Mouse (Mus musculus) mouse embryonic stem cell (cell line): Measurements from ENCODE around the gene Grrp1.

Experiments used
- in situ Hi-C, 2 experiments: fragments of 300-500 bp; cut with MboI; formaldehyde crosslinking; loops; 1 replicate in 1 of 2; 3 replicates in 1 of 2; pipeline ENCODE4 v1.14.3; 2019 to 2020; ENCODE audit warnings: low sequenced_read_pairs in 2 of 2, low pct_unique_long_range_greater_than_20kb in 1 of 2, mixed read lengths in 1 of 2; ENCODE audit not compliant: unreplicated experiment in 1 of 2

The Grrp1 gene

GRCm38 (mm10) chr4:134250930-134251240, 3.0 kb downstream of the Grrp1 start:
- in situ Hi-C loops: no loop called here

DNA sequence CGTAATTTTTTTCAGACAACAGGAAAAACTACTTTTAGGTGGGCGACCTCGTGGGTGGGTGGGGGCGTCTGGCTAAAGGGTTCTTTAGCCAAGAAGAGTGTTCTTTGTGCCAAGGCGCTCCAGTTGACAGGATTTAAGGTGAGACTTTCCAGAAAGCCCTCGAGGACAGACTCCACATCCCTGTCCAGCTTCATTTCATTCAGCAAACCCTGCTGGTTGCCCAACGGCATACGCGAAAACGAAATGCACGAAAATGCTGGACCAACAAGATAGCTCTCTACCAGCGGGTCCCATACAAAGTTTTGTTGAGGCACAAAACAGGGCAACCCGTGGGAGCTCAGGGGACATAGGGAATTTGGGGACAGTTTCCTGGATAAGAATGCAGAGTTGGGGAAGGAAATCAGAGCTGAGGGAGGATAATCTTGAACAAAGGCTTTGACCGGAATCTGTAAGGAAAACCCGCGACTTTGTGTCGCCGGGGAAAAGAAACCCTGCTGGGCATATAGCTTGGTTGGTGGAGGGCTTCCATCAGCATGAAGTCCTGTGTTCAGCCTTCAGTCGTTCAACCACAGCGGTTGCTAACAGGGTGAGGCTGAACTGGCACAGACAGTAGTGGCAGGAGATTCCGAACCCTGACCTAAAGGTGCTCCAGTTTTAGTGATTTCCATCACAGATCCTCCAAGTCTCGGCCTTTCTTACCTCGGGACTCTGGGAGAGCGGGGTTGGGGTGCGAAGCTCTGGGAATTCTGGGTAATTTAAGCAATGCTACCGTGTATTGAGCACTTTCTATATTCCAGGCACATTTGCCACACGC, 3.6 kb downstream of the Grrp1 start:
- in situ Hi-C loops: no loop called here

- in situ Hi-C loops: no loop called here
These were observed 4.3 kb downstream of the Grrp1 start for GRCm38 (mm10) chr4:134249651-134250050.

DNA sequence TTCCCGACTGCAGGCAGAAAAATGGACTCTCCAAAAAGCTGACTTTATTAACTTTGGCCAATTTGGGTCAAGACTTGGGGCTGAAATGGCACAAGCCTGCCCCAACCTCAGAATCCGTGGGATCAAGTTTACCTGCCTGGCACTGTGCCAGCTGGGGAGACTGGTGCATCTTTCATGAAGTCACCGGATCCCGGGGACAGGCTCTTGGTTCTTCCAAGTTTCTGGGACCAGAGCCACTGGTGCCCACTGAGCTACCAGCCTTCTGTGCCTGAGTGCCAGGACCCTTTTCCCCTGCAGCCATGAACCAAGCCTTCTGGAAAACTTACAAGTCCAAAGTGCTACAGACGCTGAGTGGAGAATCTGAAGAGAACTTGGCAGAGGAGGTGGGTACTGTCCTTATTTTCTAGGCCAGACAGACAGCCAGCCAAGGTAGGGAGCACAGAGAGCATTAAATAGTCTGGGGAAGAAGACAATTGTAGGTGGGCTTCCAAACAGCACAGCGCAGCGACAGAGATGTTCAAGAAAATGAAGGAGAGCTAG, 7.1 kb downstream of the Grrp1 start, which contains the start of gene Gm30191:
TSS of gene Gm30191 (plus strand) at position 217 of the 540 bp plus-strand sequence.
- in situ Hi-C loops: no loop called here

DNA sequence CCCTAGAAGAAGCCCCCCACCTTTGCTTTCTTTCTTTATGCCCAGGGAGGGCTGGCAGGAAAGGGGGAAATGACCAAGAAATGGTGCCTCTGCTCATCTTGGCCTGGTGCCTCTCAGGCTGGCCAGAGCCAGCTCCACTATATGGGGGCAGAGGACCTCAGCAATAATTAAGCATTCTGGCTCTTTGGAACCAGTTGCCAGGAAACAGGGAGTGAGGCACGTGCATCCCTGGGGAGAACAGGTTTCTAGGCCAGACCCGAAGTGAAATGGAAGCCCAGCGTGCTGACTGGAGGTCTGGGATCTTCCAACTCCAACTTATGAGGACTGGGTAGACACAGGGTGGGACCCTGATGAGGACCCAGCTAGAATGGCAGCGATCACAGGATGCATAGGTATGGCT, 7.7 kb downstream of the Grrp1 start:
- in situ Hi-C loops: no loop called here

- in situ Hi-C loops: no loop called here
These were observed 8.6 kb downstream of the Grrp1 start, which contains the start of gene Zfp593 for GRCm38 (mm10) chr4:134245148-134245843. Zfp593 (minus strand) TSS chr4:134245592.

- in situ Hi-C loops: no loop called here
These were observed 10.2 kb downstream of the Grrp1 start, which contains the start of gene E130218I03Rik for GRCm38 (mm10) chr4:134243516-134244250. E130218I03Rik (plus strand) TSS chr4:134243662.

DNA sequence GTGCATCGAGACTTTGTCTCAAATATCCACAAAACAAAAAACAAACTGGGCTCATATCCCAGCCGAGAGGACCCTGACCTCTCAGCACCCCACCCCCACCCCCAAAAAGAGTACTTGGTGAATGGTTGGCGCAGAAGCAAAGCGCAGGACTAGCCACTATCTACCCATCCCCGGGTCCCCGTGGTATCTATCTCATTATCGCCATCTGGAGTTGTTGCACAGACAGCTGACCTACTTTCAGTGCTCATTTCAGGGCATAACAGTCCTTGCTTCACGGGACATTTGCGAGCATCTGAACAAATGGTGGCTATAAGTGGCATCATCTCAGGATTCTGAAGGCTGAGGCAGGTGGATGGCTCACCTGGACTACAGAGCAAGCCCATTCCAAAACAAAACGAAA, 15.2 kb downstream of the Grrp1 start:
- in situ Hi-C loops: no loop called here

DNA sequence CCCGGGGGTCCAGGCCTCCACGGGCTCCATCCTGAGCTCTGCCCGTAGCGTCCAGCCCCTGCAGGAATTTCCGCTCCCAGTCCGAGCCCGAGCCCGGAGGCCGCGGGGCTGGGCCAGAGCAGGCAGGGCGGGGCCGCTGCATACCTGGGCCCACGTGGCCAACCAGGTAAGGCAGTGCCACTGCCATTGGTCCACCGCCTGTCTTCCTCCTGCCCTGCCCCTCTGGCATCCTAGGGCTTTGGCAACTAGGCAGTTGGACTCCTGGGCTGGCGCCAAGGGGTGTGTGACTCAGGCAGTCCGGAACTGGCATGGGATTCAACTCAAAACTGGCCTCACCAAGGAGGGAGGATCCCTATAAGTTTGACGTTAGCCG, 15.6 kb downstream of the Grrp1 start, which contains the start of gene Cnksr1:
TSS of gene Cnksr1 (minus strand) at position 121 of the 373 bp plus-strand sequence.
- in situ Hi-C loops: no loop called here

GRCm38 (mm10) chr4:134237582-134238278, 16.2 kb downstream of the Grrp1 start:
- in situ Hi-C loops: no loop called here

- in situ Hi-C loops: no loop called here
These were observed 19.0 kb downstream of the Grrp1 start for GRCm38 (mm10) chr4:134234876-134235275.

DNA sequence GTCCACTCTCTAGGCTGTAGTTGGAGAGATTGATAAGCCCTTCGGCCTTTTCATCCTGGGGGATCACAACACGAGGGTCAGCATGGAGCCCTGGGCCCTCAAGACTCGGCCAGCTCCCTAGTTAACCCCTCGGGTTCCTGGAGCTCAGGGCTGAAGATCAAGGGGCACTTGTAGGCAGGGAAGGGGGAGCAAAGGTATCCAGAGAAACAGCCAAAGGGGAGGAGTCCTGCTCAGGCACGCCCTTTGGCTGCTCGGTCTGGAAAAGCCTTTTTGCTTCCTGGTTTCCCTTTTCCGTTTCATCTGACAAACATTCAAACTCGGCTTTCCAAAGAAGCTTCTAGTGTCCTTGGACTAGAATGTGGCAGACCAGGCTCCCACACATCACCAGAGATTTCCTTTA, 23.5 kb downstream of the Grrp1 start:
- in situ Hi-C loops: no loop called here

DNA sequence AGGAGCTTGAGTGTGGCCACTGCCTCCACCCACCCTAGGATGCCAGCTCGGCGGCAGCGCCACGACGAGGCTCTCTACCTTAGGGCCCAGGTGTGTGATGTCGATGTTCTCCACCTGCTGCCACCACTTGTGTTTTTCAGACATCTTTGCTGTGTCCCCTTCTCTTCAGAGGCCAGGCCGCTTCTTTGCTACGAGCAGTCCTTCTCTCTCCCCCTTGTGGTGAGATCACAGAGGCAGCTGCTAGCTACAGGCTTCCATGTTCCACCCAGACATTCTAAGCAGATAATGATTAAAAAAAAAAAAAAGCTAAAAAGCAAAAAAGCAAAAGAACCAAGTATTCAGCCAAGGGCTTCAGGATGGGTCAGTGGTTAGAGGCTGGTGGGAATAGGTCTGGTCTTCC, 26.7 kb downstream of the Grrp1 start, which contains the start of gene Catsper4:
TSS of gene Catsper4 (minus strand) at position 190 of the 400 bp plus-strand sequence.
- in situ Hi-C loops: no loop called here

DNA sequence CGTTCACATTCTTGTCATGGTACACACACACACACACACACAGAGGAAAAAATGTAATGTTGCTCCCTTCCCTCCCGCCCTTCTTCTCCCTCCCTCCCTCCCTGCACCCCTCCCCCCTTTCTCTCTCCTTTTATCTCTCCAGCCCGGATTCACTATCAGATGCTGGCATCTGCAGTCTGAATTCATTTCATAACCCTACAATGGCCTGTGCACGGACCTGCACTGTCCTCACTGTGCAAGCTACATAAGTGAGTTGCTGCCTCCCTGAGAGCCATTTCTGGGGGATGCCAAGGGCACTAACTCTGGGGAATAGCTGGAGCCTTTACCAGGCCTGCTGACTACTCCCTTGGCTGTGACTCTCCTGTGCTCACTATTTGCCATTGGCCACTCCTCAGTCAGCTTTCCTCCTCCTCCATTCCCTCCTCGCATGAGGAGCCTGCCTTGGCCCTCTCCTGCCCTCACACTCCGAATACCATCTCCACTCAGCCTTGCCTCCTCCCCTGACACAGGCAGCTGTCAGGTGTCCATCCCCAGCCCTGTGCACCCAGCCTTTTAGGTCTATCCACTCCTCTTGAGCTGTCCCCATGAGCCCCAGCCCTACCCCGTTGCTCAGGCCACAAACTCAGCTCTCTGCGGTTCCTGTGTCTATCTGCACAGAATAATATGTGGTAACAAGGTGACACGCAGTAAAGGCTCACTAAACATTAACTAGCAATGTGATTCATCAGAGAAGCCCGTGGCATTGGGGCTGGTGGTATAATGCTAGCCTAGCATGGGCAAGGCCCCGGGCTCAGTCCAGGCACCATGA, 30.9 kb downstream of the Grrp1 start:
- in situ Hi-C loops: no loop called here

GRCm38 (mm10) chr4:134206488-134207053, 47.3 kb downstream of the Grrp1 start:
- in situ Hi-C loops: no loop called here

DNA sequence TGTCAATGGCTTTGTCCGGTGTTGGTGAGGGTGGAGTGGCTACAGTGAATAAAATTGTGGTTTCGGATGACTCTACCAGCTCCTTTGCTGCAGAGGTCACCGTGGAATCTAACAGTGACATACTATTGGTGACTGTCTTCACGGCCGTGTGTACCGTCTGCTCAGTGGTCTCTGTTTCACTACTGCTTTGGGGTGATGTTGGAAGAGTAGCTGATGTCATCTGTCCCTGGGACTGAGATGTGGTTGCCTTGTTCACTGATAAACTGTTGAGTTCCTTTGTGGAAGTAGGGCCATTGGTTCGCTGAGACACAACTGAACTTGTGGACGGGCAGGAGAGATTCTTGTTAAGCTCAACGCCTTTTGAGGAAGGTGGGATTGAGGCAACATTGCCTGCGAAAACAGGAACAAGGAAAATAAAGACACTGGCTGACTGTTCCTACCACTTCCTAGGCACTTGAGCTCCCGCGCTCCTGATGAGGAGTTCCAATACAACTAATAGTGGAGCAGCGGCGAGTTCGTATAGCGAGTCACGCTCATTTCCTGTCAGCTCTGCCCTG, 50.5 kb downstream of the Grrp1 start:
- in situ Hi-C loops: no loop called here

GRCm38 (mm10) chr4:134202904-134203303, 51.0 kb downstream of the Grrp1 start, which contains the start of gene Gm7534:
Gm7534 (minus strand) TSS chr4:134203004.
- in situ Hi-C loops: no loop called here
